Mouse (Mus musculus): Measurements from ENCODE around the gene Flt1. TPM values are rescaled to one million over a fixed set of nuclear protein-coding genes. Genes with fewer than 3 reads are reported as not detected.

The Flt1 gene
- total RNA-seq, 2 experiments from 2014 or later: 30.4 to 33.8 TPM

DNA sequence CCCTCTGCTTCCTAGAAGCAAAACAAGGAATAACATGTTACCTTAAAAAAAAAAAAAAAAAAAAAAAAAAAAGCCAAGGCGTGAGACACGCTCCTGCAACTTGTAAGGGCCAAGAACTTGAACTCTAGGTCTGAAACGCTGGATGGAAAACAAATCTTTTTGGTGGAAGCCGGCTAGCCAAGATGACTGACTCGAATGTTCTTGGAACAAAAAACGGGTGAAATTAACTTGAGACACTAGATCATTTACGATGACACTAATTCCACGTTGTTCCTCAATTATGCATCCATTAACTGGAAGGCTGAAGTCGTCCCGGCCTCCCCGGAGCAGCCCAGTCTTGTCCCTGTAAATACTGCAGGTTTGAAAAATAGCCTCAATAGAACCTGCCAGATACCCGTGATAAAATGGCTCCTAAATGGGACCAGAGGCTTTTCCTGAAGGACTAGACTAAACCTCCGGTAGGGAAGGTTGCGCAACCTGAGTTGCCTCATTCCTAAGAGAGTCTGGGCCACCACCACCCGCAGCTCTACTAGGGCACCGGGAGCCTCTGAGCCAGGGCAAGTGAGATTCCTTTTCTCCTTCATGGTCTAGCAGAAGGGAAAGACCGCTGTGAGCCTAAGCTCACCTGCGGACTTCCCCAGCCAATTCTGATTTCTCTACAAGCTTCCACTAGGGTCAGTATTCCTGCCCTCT lies 1.0 kb upstream of the Flt1 start:
- DNase-seq (ENCODE audit: low spot score in 2 of 2): no peak
- intact Hi-C loops (cut with DNase I): loop anchor here (5.0 to 10.0 kb wide), 2 partner anchors 410 to 452 kb away; no protein-coding TSS in a partner anchor

DNA sequence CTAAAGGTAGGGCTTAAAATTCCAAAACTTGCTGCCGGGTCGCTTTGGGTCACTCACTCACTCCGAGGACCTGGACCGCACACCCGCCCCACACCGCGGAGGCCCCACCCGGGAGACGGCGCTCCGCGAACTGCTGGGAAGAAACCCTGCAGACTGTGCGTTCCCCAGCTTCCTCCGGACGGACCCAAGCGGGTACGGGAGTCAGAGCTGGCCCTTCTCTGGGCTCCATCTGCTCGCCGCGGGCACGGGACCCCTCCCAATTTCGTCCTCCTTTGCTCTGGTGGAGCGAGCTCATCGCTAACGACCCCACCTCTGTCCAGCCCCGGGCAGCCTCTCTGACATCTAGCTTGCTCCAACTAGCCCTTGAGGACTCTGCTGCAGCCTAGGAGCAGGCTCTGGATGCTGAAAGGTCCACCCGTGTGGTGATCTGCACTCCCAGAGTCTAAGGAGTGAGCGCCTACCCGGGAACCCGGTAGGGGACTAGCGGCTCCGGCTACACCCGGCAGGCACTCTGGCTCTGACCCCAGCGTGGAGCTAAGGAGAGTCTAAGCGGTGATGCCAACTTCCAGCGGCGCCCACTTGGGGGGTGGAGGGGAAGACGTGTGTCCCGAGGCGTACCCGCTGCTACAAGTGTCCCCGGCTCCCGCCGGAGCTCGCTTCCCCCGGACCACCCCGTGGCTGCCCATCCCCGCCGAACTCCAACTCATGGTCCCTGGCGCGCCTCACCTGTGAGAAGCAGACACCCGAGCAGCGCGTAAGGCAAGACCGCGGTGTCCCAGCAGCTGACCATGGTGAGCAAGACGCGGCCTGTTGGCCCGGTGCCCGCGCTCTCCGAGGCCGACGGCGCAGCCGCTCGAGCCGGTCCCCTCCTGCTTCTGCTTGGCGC lies 623 bp downstream of the Flt1 start:
- intact Hi-C loops (cut with DNase I): loop anchor here (2.0 to 10.0 kb wide), 4 partner anchors 408 to 533 kb away; no protein-coding TSS in a partner anchor
- no peak for DNase-seq (ENCODE audit: low spot score in 2 of 2)

DNA sequence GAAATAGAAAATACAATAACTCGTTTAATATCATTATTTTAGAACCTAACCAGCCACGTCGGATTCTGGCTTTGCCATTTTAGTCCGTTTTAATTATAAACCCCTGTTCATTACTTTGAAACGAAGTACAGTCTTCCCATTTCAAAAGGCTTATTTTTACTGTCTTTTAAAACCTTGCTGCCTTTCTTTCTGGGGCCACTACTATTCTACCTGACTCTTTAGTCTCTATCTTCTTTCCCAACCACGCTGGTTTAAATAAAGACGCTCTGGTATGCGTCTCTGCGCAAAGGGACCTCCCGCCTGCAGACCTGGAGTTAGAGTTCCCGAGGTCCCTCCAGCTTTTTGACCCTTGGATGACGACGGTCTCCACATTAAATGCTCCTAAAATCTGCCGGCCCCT lies 1.4 kb downstream of the Flt1 start:
- intact Hi-C loops (cut with DNase I): loop anchor here (2.0 to 10.0 kb wide), 3 partner anchors 422 to 532 kb away; no protein-coding TSS in a partner anchor

DNA sequence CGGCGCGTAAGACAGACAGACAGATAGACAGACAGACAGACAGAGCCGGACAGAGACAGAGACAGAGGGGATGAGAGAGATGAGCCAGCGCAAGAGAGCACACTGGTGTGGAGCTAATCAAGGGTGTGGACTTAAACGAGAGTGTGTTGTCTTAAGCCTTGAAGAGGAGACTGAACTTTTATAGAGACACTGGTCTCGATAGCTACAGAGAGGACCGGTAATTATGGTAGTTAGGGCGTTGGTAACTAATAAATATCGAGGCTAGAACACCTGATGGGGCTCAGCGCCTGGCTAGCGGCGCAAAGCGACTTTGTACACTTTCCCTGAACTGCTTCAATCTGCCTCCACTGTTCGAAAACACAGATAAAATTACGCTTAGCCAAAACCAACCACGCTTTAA lies 2.0 kb downstream of the Flt1 start:
- intact Hi-C loops (cut with DNase I): loop anchor here (2.0 to 10.0 kb wide), 3 partner anchors 421 to 532 kb away; no protein-coding TSS in a partner anchor
- DNase-seq (ENCODE audit: low spot score in 2 of 2): no peak

More for the DNA sequence above, 1.4 kb downstream of the Flt1 start:
- DNase-seq (ENCODE audit: low spot score in 2 of 2): no peak

DNA sequence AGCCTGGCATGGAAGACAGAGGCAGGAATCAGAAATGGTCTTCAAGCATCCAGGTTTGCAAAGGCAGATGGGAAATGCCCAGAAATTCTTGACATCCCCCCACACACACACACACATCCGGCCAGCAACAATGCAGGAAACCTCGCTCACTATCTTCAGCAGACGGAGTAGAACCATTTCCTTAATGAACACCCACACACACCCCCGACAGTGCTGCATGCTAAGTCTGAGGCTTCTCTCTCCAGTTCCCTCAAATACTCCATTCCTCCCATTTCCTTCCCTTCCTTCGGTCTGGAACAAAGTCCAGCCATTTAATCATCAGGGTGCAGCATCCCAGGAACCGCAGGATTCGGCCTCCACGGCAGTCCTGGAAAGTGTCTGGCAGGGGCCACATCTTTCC lies 4.4 kb downstream of the Flt1 start:
- no peak for DNase-seq (ENCODE audit: low spot score in 2 of 2)
- intact Hi-C loops (cut with DNase I): loop anchor here (5.0 to 10.0 kb wide), 2 partner anchors 447 to 529 kb away; no protein-coding TSS in a partner anchor

DNA sequence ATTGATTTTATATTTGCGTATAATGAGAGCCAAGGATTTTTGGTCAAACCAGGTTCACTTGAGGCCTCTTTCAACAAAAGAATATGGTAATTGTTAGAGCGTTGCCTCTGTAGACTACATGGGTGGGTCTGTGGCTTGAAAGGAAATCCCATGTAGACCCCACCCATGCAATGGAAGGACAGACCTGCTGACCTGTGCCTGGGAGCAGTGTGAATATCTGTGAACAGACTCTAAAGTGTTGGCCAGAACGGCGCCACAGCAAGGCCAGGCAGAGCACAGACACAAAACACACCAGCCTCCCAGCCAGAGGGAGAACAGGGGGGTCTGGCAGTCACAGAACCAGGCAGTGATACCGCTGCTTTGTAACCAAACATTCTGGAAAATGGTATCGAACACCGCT lies 7.5 kb downstream of the Flt1 start:
- no peak for DNase-seq (ENCODE audit: low spot score in 2 of 2)
- intact Hi-C loops (cut with DNase I): loop anchor here (5.0 kb wide), 2 partner anchors 129 to 136 kb away; no protein-coding TSS in a partner anchor

DNA sequence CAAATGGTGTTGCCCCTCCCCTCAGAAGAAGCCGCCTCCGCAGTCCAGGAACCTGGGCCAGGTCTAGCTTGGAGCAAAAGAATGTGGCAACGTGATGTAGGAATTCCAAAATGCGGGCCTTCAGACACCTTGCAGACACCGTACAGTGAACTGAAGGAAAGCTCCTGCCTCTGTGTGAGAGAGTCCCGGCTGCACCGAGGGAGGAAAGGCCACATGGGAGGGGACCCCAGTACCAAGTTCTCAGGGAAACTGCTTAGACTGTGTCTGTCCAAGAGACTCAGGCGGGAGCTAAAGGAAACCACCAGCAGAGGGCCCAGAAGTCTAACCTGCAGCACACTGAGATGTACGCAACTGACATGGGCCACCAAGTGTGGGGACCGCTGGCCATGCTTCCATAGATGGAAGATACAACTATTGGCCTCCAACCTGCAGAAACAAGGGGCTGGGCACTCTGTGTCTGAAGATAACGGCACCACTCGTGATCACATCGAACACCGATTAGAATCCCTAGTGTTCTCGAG lies 9.1 kb downstream of the Flt1 start:
- no peak for DNase-seq (ENCODE audit: low spot score in 2 of 2)
- intact Hi-C loops (cut with DNase I): loop anchor here (5.0 kb wide), 2 partner anchors 131 to 134 kb away; no protein-coding TSS in a partner anchor

DNA sequence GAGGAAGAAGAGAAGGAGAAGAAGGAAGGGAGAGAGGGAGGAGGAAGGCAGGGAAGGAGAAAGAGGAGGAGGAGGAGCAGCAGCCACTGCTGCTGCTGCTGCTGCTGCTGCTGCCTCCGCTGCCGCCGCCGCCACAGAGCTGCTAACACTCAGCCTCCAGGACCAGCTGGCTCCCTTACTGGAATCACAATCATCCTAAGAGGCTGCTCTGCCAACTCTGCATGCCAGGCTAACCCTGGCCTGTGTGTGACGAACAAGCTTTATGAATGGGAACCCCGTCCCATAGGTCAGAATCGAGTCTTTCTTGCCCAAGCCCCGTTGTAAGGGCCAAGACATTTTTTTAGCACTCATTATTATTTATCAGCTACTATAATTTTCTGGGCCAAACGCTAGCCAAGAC lies 9.5 kb downstream of the Flt1 start:
- peak in 1 of 2 experiments; percentile 58 for DNase-seq (ENCODE audit: low spot score in 2 of 2)
- intact Hi-C loops (cut with DNase I): loop anchor here (5.0 kb wide), 2 partner anchors 131 to 134 kb away; no protein-coding TSS in a partner anchor

DNA sequence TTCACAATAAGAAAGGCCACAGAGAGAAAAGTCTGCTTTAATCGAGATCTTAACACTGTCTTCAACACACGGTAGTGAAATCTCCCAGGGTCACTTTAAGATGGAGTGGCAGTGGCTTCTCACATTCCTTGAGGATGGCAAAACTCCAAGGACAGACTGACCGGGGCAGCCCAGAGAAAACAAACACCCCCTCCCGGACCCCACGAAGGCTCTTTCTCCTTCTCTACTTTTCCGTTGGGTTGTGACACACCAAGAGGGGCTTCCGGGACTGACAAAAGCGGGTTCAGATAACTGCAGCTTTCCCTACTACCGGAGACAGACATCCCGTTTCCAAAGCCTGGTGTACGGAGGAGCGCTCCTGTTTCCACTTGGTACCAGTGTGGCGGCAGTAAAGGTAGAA lies 10.4 kb downstream of the Flt1 start:
- intact Hi-C loops (cut with DNase I): loop anchor here (5.0 kb wide), 2 partner anchors 132 to 133 kb away; no protein-coding TSS in a partner anchor
- DNase-seq (ENCODE audit: low spot score in 2 of 2): no peak

DNA sequence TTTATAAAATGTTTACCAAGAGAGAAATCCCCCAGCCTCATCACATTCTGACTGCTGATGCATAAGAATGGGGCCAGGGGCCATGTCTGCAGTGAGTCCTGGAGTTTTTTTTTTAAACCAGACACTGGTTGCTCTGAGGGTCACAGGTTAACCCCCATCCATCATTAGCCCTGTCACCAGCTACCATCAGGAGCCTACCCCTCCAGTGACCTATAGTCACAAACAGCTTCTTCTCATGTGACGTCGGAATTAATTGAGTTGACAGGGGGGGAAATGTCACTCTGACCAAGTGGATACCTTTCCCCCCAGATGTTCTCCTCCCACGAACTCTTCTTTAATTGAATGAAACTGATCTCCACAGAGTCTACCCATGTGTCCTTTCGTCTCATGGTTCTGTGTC lies 17.3 kb downstream of the Flt1 start:
- intact Hi-C loops (cut with DNase I): no loop called here
- no peak for DNase-seq (ENCODE audit: low spot score in 2 of 2)

DNA sequence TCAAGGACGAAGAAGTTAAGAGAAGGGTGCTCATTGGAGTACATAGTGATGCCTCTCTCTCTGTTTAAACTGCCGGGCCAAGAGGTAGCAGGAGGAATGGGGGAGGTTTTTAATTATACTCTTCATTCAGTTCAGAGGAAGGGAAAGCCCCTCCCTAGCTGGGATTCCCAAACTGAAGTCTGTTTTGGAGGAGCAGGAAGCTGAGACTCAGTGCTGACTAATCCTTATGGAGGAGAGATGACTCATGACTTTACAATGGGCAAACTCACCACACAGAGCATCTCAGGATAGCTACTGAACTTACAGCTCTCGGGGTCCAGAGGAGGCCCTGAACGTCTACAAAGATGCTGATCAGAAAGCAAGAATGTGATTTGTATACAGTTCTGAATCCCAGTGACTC lies 18.3 kb downstream of the Flt1 start:
- peak in 1 of 2 experiments; percentile 78 for DNase-seq (ENCODE audit: low spot score in 2 of 2)

DNA sequence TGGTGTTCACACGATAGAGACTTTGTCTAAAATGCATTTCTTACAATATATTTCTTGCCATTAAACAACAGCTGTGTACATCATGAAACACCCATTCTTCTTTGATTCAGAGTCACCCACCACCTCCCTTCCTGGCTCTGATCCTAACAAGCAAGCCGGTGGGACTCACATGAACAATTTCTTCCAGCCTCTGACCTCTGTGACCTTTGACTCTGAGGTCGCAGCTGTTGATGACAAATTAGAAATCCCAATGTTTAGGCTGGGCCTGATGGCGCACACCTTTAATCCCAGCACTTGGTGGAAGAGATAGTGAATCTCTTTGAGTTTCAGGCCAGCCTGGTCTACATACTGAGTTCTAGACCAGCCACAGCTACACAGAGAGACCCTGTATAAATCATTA lies 20.9 kb downstream of the Flt1 start:
- DNase-seq (ENCODE audit: low spot score in 2 of 2): no peak
- intact Hi-C loops (cut with DNase I): no loop called here

More for the DNA sequence above, 18.3 kb downstream of the Flt1 start:
- intact Hi-C loops (cut with DNase I): no loop called here

DNA sequence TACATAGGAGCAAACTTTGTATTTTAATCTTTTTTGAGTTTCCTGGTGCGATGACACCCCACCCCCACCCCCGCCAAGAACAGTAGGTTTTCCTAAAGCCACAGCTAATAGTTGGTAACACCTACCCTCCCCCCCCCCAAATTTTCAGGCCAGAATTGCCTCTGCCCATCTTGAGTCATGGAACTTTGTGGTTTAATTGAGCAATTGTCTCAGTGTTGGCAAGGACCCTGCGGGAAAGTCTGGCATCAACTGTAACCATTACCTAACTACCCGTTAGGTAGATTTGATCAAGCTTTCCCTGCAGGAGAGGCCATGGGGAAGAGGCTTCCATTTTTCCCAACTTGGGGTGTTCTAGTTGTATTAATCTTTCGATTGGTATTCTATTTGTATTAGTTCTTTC lies 23.4 kb downstream of the Flt1 start:
- intact Hi-C loops (cut with DNase I): no loop called here
- DNase-seq (ENCODE audit: low spot score in 2 of 2): no peak

DNA sequence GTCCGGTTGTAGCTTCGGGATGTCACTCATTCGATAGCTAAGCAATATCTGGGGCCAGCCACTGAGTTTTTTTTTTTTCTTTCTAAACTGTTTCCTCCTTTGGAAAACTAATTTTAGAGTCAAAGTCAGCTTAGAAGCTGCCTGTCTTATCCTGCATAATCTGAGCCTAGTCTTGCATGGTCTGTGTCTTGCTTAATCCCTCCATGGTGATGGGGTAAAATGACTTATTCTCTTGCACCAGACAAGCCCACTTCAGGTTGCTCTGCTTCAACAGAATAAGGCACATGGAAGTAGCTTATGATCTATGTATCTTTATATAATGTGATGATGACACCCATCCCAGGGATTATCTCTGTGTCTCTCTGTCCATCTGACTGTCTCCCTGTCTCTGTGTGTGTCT lies 24.8 kb downstream of the Flt1 start:
- no peak for DNase-seq (ENCODE audit: low spot score in 2 of 2)
- intact Hi-C loops (cut with DNase I): no loop called here

DNA sequence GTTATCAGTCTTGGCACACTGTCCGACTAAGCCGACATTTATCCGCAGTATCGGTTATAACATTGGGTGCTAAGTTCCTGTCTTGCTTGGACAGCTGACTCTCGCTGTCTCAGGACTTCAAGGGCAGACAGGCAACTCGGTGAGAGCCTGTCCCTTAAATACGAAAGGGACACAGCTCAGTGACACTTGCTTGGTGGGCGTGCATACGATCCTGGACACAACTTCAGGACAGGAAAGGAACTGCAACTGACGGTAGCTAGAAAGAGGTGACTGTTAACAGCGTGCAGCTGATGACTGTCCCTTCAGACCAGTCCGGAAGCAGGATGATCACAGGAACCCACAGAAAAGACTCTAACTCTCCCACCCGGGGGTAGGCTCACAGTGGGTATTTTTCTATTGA lies 27.8 kb downstream of the Flt1 start:
- DNase-seq (ENCODE audit: low spot score in 2 of 2): no peak
- intact Hi-C loops (cut with DNase I): no loop called here

DNA sequence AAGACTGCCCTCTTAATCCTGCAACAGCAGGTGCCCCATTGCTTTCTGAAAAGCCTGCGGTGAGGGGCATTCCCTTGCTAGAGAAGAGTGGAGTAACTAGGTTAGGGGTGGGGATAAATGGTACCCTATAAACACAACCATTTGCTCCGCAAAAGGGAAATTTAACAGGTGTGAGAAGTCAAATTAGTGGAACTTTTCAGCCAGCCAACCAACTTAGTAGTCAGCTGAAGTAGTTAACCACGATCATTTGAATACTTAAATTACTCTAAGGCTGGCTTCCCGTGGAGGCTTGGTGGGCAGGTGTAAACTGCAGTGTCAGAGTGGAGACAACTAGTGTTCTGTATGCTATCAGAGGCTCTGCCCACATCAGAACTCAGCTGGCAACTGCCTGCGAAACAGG lies 28.6 kb downstream of the Flt1 start:
- intact Hi-C loops (cut with DNase I): no loop called here

DNA sequence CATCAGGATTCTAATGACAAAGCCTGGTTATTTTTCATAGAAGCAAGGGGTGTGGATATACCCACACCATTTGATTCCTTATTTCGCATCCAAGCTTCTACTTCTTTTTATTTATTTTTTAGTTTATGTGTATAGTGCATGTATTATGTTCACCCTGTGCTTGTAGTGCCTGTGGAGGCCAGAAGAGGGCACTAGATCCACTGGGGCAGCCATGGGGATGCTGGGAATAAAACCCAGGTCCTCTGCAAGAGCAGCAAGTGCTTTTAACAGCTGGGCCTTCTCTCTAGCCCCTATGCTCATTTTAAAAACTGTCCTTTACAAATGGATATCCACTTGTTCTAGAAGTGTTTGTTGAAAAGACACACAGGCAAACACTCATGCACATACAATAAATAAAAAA lies 33.2 kb downstream of the Flt1 start:
- intact Hi-C loops (cut with DNase I): no loop called here
- DNase-seq (ENCODE audit: low spot score in 2 of 2): no peak

More for the DNA sequence above, 28.6 kb downstream of the Flt1 start:
- no peak for DNase-seq (ENCODE audit: low spot score in 2 of 2)

DNA sequence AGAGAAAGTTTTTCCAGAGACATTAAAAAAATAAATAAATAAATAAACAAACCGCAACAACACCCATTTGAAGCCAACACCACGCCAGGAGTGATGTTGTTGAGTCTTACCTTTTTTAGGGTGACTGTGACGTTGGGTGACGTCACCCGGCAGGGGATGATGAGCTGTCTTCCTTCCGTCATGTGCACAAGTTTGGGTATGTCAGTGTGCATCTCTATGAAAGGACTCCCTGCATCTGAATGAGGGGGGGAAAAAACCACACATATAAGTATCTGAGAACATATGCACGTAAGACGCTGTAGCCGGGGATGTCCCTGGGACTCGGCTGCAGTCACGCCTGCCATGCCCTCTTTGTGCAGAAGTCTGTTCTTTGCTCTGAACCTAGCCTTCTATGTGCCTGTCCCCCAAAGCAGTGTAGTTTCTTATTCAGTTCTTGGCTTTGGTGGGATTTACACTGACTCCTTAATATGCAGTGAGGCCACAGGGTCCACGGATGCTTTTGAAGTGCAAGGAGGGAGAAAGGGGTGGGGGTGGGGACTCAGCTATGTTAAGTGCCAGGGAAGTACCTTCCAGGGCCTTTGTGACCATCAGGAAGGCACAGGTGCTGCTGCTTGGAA lies 42.0 kb downstream of the Flt1 start:
- no peak for DNase-seq (ENCODE audit: low spot score in 2 of 2)
- intact Hi-C loops (cut with DNase I): no loop called here

DNA sequence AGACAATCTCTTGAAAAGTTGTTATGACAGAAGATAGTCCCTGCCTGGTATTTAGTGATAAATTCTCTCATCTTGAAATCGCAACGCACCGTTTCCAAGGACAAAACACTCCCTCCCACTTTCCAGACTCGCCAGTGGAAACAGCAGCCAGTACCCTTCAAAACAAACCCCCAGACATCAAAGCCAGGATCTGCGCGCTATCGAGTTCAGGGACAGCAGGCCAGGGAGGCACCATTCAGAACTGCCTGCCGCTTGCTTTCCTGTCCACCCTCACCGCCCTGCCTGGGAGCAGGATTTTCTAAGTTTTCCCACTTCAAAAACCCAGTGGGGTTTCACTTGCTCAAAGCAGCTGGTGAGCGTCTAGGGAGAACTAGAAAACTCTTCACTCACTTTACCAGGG lies 44.6 kb downstream of the Flt1 start:
- intact Hi-C loops (cut with DNase I): no loop called here

DNA sequence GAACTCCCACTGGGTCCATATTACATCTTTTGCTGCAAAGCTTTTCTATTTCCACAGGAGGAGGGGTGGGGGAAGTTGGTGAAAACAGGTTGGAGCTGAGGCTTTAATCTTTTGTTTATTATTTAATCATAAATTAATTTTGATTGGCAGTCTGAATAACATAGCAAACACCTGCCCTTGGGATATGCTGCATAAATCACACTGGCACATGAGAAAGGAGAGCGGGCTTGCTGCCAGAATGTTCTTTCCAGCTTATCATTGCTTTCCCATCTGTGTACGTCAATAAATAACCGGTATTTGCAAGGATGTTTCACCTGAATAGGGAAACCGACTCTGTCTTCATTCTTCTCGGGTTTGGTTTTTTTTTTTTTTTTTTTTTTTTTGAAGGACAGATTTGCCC lies 45.1 kb downstream of the Flt1 start:
- intact Hi-C loops (cut with DNase I): no loop called here
- DNase-seq (ENCODE audit: low spot score in 2 of 2): no peak

More for the DNA sequence above, 44.6 kb downstream of the Flt1 start:
- no peak for DNase-seq (ENCODE audit: low spot score in 2 of 2)
